Mouse (Mus musculus) midbrain, postnatal 0 days (tissue): ENCODE results near the gene Dmxl2. TPM values are rescaled to one million over a fixed set of nuclear protein-coding genes. Genes with fewer than 3 reads are reported as not detected.

Experiments
- ATAC-seq: fragments of 200-750 bp; cut with Nextera tagmentation; 2 replicates; pipeline ENCODE4 v1.8.0; 2017; ENCODE audit warnings: moderate number of reproducible peaks, mild to moderate bottlenecking, moderate TSS enrichment, moderate library complexity; ENCODE audit not compliant: low FRiP score
- DNase-seq: peaks from one replicate; pipeline ENCODE4 v3.0.0-alpha.2; 2015; ENCODE audit warnings: low spot score
- H3K27ac ChIP-seq: fragments of 300-500 bp; sonication (generic); 2 replicates; pipeline ENCODE4 v1.5.1; 2014; ENCODE audit warnings: low read depth, mild to moderate bottlenecking, low read length, mixed read lengths
- H3K27me3 ChIP-seq: fragments of 300-500 bp; sonication (generic); 2 replicates; pipeline ENCODE4 v1.6.1; 2014; ENCODE audit warnings: low read length, control low read depth, mixed read lengths; ENCODE audit not compliant: insufficient read depth
- H3K36me3 ChIP-seq: fragments of 300-500 bp; sonication (generic); 2 replicates; pipeline ENCODE4 v1.6.1; 2014; ENCODE audit warnings: low read length, control low read depth, mixed read lengths; ENCODE audit not compliant: insufficient read depth
- H3K4me1 ChIP-seq: fragments of 300-500 bp; sonication (generic); 2 replicates; pipeline ENCODE4 v1.6.1; 2014; ENCODE audit warnings: mild to moderate bottlenecking, control low read depth, antibody characterized with exemption, low read length, mixed read lengths; ENCODE audit not compliant: insufficient read depth
- H3K4me2 ChIP-seq: fragments of 300-500 bp; sonication (generic); 2 replicates; pipeline ENCODE4 v1.6.1; 2014; ENCODE audit warnings: low read depth, mild to moderate bottlenecking, low read length, mixed read lengths; ENCODE audit not compliant: poor library complexity, severe bottlenecking
- H3K4me3 ChIP-seq: fragments of 300-500 bp; sonication (generic); 2 replicates; pipeline ENCODE4 v1.5.1; 2014; ENCODE audit warnings: low read depth, mild to moderate bottlenecking, low read length, moderate library complexity
- H3K9ac ChIP-seq: fragments of 300-500 bp; sonication (generic); replicated peaks from 2 replicates; pipeline ENCODE4 v1.6.1; 2014; ENCODE audit warnings: mild to moderate bottlenecking, low read length, moderate library complexity, mixed read lengths; ENCODE audit not compliant: poor library complexity, severe bottlenecking
- H3K9me3 ChIP-seq: fragments of 300-500 bp; sonication (generic); 2 replicates; pipeline ENCODE4 v1.6.1; 2016; ENCODE audit warnings: low read length, control low read depth
- CTCF ChIP-seq: IDR thresholded peaks from 2 replicates; pipeline ENCODE4 v1.5.1; 2016; ENCODE audit warnings: antibody characterized with exemption, mild to moderate bottlenecking
- WGBS: fragments of 180-500 bp; shearing (Covaris S2); extraction: QIAGEN DNeasy Blood & Tissue Kit; methylation state at CpG from one replicate; pipeline ENCODE4 v1.1.7; 2014; 5-methylcytosine and 5-hydroxymethylcytosine counted together
- polyA plus RNA-seq: library from polyadenylated mRNA; unstranded; fragments of >200 nt; fragmentation: Nextera tagmentation; extraction: Ambion mirVana; gene quantifications from 2 replicates; pipeline ENCODE4 v1.2.1, GENCODE M21; 2015
- total RNA-seq: library from RNA; depleted of rRNA; stranded (reverse); fragments of >200 nt; gene quantifications from 2 replicates; pipeline ENCODE4 v1.2.3, GENCODE M21; 2014; rRNA removed

Dmxl2 gene
- total RNA-seq = 132 and 158 TPM in 2 replicates
- polyA plus RNA-seq = 40.7 and 44.7 TPM in 2 replicates

DNA sequence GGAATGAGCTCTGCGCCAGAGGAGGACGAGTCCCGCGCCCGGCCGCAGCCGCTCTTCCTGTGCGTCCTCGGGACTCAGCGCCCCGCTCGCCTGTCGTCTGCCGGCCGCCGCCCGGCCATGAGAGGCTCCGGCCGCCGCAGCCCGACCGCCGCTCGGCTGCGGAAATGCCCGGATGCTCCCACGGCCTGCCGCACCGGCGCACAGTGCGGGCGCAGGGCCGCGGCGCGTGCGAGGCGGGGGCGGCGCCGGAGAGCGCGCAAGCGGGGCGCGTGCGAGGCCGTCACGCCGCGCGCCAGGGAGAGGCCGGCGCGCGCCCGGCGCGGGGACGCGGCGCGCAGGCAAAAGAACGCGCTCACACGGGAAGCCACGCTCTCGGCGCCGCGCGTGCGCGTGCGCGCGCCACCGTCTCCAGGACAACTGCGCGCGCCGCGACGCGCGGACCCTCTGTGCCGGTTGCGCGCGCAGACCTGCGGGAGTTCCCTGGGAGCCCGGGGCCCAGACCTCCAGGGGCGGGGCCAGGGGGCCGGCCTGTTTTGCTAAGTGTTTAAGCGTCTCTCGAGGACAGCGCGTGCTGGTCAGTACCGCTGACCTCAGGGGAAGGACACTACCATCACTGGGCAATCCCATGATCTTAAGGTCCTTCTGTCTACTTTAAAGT, at the start of gene Dmxl2:
TSS of gene Dmxl2 (minus strand) at position 174 of the 658 bp plus-strand sequence.
- peak within 1 kb of the TSS; percentile 93 for H3K27ac ChIP-seq
- DNase-seq = peak; percentile 96
- H3K9ac ChIP-seq = peak within 1 kb of the TSS; percentile 79
- peak within 1 kb of the TSS; percentile 82 for H3K4me3 ChIP-seq
- peak; percentile 94 for ATAC-seq
- H3K36me3 ChIP-seq = no peaks in the 10 kb centered on the region
- WGBS = under 1% methylated on average over 57 of the region's 99 CpGs
- H3K4me2 ChIP-seq = peak within 1 kb of the TSS; percentile 69
- H3K4me1 ChIP-seq = peaks cover 8% of the 10 kb centered on the region; the same call in 1 of the 2 replicates
- TF ChIP-seq CTCF = no peak
- no peaks in the 10 kb centered on the region for H3K27me3 ChIP-seq
- no peaks in the 10 kb centered on the region for H3K9me3 ChIP-seq

- Histone ChIP-seq H3K36me3 (peaks cover 29% of the 10 kb centered on the region), H3K27ac (no peak overlapping the region), H3K4me3 (no peak overlapping the region), H3K9me3 (no peaks in the 10 kb centered on the region), H3K27me3 (no peaks in the 10 kb centered on the region), H3K4me2 (no peak overlapping the region), H3K9ac (no peak overlapping the region), H3K4me1 (no peaks in the 10 kb centered on the region)
- no peak for TF ChIP-seq CTCF
- ATAC-seq (no peak), DNase-seq (no peak)
- WGBS = 88% methylated on average over 6 of the region's 6 CpGs
Observed at GRCm38 (mm10) chr9:54549433-54549832, 48.0 kb upstream of the Dmxl2 start.

- peak; percentile 74 for TF ChIP-seq CTCF
- peak; percentile 57 for DNase-seq
- H3K4me3 ChIP-seq = no peak overlapping the region
- H3K36me3 ChIP-seq = peaks cover 31% of the 10 kb centered on the region
- no peaks in the 10 kb centered on the region for H3K4me1 ChIP-seq
- 24% methylated on average over 5 of the region's 5 CpGs for WGBS
- H3K9me3 ChIP-seq = no peaks in the 10 kb centered on the region
- no peak overlapping the region for H3K4me2 ChIP-seq
- ATAC-seq = no peak
- H3K27ac ChIP-seq = no peak overlapping the region
- no peak overlapping the region for H3K9ac ChIP-seq
- H3K27me3 ChIP-seq = no peaks in the 10 kb centered on the region
Observed at GRCm38 (mm10) chr9:54547536-54547935, 46.1 kb upstream of the Dmxl2 start.

GRCm38 (mm10) chr9:54544954-54545315, 43.5 kb upstream of the Dmxl2 start:
- ATAC-seq (no peak), DNase-seq (no peak)
- H3K27me3 ChIP-seq = no peaks in the 10 kb centered on the region
- no peaks in the 10 kb centered on the region for H3K9me3 ChIP-seq
- H3K4me1 ChIP-seq = no peaks in the 10 kb centered on the region
- no peak for TF ChIP-seq CTCF
- H3K27ac ChIP-seq = no peak overlapping the region
- H3K9ac ChIP-seq = no peak overlapping the region
- 87% methylated on average over 4 of the region's 4 CpGs for WGBS
- H3K36me3 ChIP-seq = peaks cover 31% of the 10 kb centered on the region
- no peak overlapping the region for H3K4me3 ChIP-seq
- H3K4me2 ChIP-seq = no peak overlapping the region

DNA sequence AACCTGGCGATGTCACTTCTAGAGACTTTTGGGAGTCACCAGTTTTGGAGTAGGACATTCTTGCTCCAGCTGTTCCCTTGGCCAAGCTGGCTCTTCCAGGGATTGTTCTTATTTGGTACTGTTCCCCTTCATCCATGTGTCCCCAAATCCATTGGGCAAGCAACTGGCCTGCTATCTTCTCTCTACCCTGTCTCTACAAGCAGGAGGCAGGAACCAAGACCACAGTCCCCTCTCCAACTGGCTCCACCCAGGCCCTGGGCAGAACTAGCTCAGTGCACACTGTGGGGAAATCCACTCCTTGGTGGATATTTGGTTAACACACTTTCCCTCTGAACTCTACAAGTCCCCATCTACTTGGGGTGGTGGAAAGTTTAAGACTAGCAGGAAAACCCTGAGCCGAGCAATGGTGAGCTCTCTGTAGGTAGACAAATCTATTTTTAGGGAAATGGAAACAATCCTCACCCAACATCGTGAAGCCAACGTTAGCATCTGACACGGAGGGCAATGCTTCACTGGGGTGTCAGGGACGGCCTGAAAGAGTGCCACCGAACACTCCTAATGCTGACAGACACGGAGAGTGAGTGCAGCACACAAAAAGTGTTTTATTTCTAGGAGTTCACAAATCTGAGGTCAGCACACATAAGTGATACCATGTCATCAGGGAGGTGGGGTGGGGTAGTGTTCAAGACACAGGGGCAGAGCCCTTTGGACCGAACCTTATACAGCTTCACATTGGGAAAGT, 43.0 kb upstream of the Dmxl2 start:
- TF ChIP-seq CTCF = no peak
- WGBS = 89% methylated on average over 9 of the region's 9 CpGs
- H3K27ac ChIP-seq = no peak overlapping the region

DNA sequence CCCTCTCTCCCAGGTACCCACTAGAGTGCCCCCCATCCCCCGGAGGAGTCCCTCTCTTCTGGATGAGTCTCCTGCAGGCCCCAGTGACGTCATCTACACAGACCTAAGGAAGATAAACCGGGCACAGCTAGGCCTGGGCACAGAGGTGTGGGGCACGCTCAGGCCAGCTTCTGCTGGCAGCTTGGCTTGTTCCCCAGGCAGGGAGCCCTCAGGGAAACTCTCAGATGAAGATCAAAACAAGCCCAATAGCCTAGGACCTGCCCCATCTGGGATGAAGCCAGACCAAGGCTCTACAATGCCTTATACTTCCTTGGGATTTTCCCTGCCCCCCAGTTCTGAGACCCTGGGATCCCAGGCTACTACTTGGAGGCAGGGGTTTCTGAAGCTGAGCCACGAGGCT, 39.4 kb upstream of the Dmxl2 start:
- WGBS = 63% methylated on average over 5 of the region's 5 CpGs
- no peak for ATAC-seq

More for the DNA sequence above, 43.0 kb upstream of the Dmxl2 start:
- DNase-seq (no peak), ATAC-seq (no peak)
- no peaks in the 10 kb centered on the region for H3K9me3 ChIP-seq
- no peak overlapping the region for H3K9ac ChIP-seq
- no peaks in the 10 kb centered on the region for H3K4me1 ChIP-seq
- no peak overlapping the region for H3K4me2 ChIP-seq
- no peak overlapping the region for H3K4me3 ChIP-seq
- peaks cover 31% of the 10 kb centered on the region for H3K36me3 ChIP-seq
- H3K27me3 ChIP-seq = no peaks in the 10 kb centered on the region

More for the DNA sequence above, 39.4 kb upstream of the Dmxl2 start:
- H3K4me1 ChIP-seq = no peaks in the 10 kb centered on the region
- TF ChIP-seq CTCF = no peak
- no peak overlapping the region for H3K9ac ChIP-seq
- no peaks in the 10 kb centered on the region for H3K9me3 ChIP-seq
- H3K4me3 ChIP-seq = no peak overlapping the region
- DNase-seq = no peak
- H3K27ac ChIP-seq = no peak overlapping the region
- H3K27me3 ChIP-seq = no peaks in the 10 kb centered on the region
- H3K4me2 ChIP-seq = no peak overlapping the region
- H3K36me3 ChIP-seq = peaks cover 18% of the 10 kb centered on the region
